Mouse (Mus musculus): ENCODE data around the gene Dek. TPM values are rescaled to one million over a fixed set of nuclear protein-coding genes. Genes with fewer than 3 reads are reported as not detected.

The Dek gene
- polyA plus RNA-seq, 1 experiment: 1,267 TPM

DNA sequence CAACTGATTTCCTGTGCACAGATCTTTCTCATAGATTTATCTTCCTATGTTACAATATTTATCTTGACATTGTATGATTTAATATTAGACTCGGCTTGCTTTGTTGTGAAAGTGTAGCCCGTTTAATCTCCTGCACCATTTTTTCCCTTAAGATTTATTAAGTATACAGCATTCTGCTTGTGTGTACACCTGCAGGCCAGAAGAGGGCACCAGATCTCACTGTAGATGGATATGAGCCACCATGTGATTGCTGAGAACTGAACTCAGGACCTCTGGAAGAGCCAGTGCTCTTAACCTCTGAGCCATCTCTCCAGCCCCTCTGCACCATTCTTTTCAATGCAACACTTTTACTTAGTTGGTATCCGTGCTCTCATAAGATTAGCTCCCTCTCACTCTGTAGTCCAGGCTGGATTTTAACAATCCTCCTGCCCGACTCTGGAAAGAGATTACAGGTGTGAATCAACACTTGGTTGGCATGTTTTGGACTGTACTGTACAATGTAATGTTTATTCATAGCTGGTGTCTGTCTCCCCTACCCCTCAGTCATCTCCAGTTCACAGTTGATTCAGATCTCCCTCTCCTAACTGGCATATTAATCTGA, 25.0 kb downstream of the Dek start:
- no peak for TF ChIP-seq GATA1 (IDR thresholded peaks at IDR 0.05; ENCODE audit: low read length)

DNA sequence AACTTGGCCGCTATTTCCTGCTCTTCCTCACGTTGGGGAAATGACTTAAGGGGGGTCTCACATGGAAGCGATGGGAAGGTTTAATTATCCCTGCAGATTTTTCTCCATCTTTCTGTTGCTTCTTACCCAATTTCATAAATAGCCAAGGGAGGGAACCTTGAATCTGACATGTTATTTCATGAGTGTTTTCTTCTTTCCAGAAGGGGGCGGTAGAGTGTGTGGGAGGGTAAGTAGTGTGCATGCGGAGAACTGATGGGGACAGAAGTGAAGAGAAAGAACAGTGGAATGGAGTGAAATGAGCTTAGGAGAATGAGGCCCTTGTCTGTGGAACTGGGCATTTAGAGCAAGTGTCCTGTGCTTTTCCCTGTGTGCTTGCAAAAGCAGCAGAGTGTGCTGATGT, 27.2 kb downstream of the Dek start:
- no peak for TF ChIP-seq GATA1 (IDR thresholded peaks at IDR 0.05; ENCODE audit: low read length)

DNA sequence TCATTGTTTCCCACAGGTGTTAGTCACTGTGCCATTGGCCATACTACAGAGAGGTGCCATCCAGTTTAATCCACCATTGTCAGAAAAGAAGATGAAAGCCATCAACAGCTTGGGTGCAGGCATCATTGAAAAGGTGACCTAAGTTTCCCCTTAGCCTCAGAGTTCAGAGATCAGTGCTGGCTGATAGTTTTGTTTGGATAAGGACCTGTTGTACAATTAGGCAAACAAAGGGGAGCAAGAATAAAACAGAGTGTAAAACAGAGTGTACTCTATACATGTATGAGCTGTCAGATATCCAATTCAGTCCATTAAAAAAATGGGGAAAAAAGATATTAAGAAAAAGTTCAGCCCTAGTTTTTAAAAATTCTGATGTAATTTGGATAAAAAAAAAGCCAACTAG, 28.6 kb downstream of the Dek start:
- TF ChIP-seq GATA1 (IDR thresholded peaks at IDR 0.05; ENCODE audit: low read length): no peak

DNA sequence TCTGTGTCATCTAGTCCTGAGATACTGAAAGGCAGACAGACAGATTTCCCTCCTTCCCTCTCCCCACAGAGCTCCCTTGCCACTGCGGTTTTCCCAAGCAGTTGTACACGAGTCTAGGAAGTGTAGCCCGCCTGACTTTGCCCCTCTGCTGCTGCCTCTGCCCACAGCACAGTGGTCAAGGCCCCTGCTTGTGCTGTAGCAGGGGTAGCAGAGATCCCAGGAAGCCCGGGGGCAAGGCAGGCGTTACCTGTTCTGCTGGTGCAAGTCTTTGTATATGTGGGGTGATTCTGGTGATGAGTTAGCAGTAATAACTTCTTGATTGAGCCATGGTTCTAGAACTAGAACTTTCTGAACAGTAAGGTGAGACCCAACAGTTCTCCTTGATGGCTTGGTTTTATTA, 29.8 kb downstream of the Dek start:
- TF ChIP-seq GATA1 (IDR thresholded peaks at IDR 0.05; ENCODE audit: low read length): no peak

DNA sequence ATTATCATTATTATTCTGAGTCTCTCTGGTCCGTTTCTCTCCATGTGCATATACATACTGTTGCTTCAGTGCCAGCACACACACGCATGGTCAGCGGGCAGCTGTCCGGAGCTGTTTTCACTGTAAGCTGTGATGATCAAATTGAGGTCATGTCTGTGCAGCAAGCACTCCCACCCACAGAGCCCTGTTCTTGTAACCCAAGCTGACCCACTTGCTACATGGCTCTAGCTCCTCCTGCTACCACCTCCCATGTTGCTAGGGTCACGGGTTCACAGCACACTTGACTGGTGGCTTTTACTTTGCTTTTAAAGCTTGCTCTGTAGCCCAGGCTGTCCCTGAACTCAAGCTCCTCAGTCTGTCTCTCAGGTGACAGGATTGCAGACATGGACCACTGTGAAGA, 33.5 kb downstream of the Dek start:
- no peak for TF ChIP-seq GATA1 (IDR thresholded peaks at IDR 0.05; ENCODE audit: low read length)

DNA sequence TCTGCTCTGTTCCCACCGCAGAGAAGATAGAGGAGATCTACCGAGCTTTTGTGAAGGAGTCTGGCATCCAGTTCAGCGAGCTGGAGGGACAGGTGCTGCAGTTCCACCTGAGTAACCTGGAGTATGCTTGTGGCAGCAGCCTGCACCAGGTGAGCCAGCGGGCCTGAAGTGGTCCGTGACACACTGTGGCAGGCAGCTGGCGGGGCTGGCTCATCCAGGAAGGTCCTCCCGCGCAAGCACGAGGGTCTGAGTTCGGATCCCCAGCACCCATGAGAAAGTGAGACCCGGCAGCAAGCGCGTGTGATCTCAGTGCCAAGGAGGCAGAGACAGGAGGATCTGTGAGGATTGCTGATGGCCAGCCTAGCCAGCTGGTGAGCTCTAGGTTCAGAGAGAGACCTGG, 34.1 kb downstream of the Dek start:
- no peak for TF ChIP-seq GATA1 (IDR thresholded peaks at IDR 0.05; ENCODE audit: low read length)

DNA sequence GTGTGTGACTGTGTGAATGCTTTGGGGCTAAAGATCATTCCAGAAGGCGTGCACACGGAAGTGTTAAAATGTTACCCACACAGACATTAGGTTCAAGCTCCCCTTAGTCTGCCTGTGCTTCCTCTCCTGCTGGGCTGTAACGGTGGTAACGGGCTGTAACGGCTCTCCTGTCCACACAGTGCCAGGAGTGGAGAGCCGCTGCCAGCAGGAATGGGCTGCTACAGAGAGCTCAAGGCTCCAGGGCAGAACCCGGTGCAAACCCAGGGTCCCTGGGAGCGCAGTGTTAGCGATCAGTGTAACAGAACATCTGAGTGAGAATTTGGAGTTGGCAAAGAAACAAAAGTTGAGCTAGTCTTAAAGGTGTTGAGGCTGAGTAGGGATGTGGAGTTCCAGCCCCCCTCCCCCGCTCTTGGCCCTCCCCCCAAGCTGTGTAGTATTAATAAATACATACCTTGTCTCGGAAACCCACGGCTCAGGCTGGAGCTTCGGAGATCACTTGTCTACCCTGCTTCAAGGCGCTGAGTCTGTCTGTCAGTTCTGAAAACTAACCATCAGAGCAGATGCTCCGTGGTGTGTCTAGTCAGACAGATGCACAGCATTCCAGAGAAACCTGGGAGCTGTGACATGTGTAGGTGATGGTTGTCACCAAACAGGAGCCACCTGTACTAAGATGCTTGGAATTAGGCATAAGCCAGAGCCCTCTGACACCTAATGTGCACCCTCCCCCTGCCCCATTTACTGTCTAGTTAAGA, 35.5 kb downstream of the Dek start:
- TF ChIP-seq GATA1 (IDR thresholded peaks at IDR 0.05; ENCODE audit: low read length): no peak

DNA sequence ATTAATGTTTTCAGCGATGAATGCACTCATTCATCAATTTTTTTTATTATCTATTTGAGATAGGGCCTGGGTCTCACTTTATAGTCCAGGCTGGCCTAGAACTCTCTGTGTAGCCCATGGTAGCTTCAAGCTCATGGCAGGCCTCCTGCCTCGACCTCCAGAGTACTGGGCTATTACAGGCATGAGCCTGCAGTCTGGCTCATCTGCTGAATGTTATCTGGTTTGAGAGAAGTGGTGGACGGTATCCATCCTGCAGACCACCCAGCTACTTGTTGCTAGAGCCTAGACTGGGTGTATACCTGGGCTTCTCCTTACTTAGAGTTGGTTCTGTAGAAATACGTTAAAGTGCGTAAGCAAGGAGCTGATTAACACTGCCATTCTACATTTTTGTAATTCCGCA, 39.0 kb downstream of the Dek start:
- TF ChIP-seq GATA1 (IDR thresholded peaks at IDR 0.05; ENCODE audit: low read length): no peak

DNA sequence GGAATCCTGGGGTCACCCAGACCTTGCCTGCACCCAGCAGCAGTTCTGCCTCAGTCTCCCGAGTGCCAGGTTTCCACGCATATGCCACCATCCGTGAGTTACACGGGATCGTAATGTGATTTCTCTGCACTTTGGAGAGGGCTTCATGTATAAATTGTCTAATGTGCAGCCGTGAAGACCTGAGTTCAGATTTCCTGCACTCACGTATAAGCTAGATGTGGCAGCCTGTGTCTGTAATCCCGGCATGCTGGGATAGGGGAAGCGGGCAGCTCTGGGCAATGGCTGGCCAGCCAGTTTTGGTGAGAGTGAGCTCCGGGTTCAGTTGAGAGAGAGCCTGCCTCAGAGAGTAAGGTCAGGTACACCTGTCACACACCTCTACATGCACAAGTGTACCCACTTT, 39.5 kb downstream of the Dek start:
- TF ChIP-seq GATA1 (IDR thresholded peaks at IDR 0.05; ENCODE audit: low read length): no peak

DNA sequence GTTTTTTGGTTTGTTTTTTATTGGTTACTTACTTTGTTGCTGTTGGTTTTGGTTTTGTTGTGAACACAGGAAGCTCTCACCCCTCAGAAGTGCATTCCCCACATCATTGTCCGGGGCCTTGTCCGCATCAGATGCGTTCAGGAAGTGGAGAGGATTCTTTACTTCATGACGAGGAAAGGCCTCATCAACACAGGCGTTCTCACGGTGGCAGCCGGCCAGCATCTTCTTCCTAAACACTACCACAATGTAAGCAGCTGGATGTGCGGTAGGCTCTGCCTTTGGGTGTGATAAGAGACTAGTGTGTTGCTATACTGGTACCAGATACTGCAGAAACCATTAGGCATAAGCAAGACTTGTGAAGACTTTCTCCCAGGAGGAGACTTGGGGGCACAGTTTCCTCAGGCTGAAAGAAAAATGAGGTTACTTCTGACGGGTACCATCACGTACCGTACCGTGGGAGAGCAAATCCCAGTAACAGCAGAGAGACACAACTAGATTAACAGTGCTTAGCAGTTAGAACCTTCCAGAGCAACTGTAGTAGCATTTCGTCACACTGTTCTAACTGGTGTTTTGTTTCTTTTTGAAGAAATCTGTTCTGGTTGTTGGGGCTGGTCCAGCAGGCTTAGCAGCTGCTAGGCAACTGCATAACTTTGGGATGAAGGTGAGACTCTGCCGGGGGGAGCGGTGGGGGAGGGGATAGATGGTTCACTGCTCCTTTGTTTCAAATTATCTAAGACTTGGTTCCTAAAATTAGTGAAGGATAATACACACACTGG, 41.8 kb downstream of the Dek start:
- no peak for TF ChIP-seq GATA1 (IDR thresholded peaks at IDR 0.05; ENCODE audit: low read length)

DNA sequence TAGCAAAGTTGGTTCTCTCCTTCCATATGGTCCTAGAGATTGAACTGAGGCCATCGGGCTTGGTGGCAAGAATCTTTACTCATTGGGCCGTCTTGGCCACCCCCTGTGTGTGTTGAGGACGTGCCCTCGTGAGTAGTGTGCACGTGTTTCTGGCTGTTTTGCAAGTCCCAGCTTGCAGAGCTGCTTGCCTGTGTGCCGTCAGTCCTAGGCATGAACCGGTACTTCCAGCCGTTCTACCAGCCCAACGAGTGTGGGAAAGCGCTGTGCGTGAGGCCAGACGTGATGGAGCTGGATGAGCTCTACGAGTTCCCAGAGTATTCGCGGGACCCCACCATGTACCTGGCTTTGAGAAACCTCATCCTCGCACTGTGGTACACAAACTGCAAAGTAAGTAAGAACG, 43.2 kb downstream of the Dek start:
- no peak for TF ChIP-seq GATA1 (IDR thresholded peaks at IDR 0.05; ENCODE audit: low read length)

DNA sequence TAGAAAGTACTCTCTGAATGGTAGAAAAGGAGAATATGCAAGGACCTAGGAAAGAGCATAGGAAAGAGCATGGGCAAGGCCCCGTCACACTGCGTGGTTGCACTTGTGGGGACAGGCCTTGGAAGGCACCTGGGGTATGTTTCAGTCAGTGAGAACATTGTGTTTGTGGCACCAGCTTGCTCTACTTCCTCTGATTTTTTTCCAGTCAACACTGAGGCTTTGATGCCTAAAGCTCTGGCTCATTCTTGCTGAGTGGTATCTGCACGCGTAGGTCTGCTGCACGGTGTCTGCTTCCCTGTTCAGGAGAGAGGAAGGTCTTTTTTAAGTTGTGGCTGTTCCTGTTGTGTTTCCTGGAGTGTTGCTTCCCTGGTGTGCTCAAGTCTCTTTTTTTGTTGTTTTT, 49.2 kb downstream of the Dek start:
- TF ChIP-seq GATA1 (IDR thresholded peaks at IDR 0.05; ENCODE audit: low read length): no peak

DNA sequence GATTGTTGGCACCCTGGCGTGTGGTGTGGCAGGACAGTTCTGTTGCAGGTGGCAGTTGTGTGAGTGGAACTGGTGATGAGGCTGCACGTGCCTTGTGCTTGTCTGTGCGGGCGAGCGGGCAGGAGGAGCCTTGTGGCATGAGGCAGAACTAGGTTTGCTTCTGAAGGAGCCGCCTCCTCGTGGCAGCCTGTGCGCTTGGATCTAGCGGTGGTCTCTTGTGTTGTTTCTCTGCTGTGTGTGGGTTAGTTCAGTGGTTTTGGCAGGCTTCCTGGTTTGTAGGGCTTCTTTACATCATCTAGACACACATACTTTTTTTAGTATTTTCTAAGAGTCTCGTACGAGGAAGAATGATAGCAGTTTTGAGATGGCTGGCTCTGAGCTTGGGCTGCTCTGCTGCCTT, 49.9 kb downstream of the Dek start:
- TF ChIP-seq GATA1 (IDR thresholded peaks at IDR 0.05; ENCODE audit: low read length): no peak

DNA sequence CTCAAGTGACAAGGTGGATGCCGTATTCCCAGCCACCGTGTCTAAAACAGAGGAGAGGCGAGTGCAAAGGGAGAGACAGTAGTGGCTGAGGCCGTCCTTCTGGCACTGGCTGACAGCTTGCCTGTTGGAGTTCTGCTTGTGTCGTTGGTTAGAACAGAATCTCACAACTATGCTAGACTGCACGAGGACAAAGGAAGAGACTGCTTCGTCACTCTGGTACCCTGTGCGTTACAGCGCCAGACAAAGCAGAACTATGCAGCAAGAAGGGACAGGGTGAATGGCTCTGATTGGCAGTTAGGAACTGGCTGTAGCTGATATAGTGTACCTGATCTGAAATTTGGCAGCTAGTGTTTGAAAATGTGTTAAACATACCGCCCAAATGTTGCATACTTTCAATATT, 52.0 kb downstream of the Dek start:
- no peak for TF ChIP-seq GATA1 (IDR thresholded peaks at IDR 0.05; ENCODE audit: low read length)

DNA sequence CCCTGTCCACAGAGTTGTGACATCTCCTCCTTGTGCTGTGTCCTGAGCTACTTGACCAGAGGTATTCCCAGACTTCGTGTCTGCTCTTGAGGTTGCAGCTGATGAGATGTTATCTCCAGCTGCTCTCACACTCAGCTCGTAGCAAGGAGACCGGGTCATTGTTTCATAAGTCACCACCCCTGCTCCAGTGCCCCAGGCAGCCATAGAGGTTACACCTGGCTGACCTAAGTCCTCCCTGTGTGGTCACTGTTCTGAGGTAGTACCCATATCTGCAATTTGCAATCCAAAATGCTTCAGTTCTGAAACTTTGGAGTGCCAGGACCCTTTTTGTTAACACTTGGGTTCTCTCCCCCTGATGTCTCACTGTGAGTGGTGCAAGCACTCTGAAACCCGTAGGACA, 56.0 kb downstream of the Dek start:
- TF ChIP-seq GATA1 (IDR thresholded peaks at IDR 0.05; ENCODE audit: low read length): no peak

DNA sequence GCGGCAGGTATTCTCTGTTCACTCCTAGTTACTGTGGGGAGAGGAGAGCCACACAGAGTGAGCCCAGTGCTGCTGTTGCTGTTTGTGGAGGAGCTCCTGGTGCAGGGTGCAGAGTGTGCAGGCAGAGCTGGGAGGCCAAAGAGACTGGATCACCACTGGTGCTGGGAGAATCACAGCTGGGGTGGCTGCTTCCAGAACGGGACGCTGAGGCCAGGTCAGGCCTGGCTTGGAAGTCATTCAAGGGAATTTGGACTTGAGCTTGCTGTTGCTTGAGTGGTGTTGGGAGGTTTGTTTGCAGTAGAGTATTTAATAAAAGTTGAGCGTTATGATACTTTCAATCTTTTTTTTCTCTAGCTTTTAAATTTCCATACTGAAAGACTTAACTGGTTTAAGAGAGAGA, 58.0 kb downstream of the Dek start:
- no peak for TF ChIP-seq GATA1 (IDR thresholded peaks at IDR 0.05; ENCODE audit: low read length)

DNA sequence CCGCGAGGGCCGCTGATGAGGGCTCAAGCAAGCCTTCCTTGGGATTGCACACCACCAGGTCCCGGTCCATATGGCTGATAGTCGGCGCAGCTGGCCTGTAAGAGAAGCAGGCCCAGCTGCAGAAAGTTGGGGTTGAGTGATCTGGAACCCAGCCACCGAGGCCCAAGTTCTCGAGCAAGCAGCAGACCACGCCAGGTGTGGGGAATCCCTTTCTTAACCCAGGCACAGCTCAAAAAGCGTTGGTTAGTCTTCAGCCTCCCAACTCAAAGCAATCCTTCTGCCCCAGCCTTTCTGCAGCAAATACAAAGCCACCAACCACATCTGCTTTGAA, 61.4 kb downstream of the Dek start, which contains the start of gene Tpmt:
Gene Tpmt (minus strand): TSS at position 121 of the 331 bp plus-strand sequence.
- no peak for TF ChIP-seq GATA1 (IDR thresholded peaks at IDR 0.05; ENCODE audit: low read length)
